Mouse (Mus musculus) heart, embryonic 10.5 days (tissue): Measurements from ENCODE around the gene Olfr411. TPM values are rescaled to one million over a fixed set of nuclear protein-coding genes. Genes with fewer than 3 reads are reported as not detected.

ENCODE experiments used
- DNase-seq: peaks from one replicate; pipeline ENCODE4 v3.0.0-alpha.2; 2017; ENCODE audit warnings: low spot score
- H3K27ac ChIP-seq: fragments of 300-500 bp; sonication (generic); 2 replicates; pipeline ENCODE4 v1.5.1; 2016; ENCODE audit warnings: mild to moderate bottlenecking
- H3K27me3 ChIP-seq: fragments of 300-500 bp; sonication (generic); 2 replicates; pipeline ENCODE4 v1.6.1; 2016; ENCODE audit warnings: mild to moderate bottlenecking; ENCODE audit not compliant: poor library complexity, insufficient read depth, severe bottlenecking
- H3K36me3 ChIP-seq: fragments of 300-500 bp; sonication (generic); 2 replicates; pipeline ENCODE4 v1.6.1; 2016; ENCODE audit warnings: mild to moderate bottlenecking, moderate library complexity
- H3K4me1 ChIP-seq: fragments of 300-500 bp; sonication (generic); 2 replicates; pipeline ENCODE4 v1.6.1; 2016; ENCODE audit warnings: mild to moderate bottlenecking
- H3K4me3 ChIP-seq: fragments of 300-500 bp; sonication (generic); 2 replicates; pipeline ENCODE4 v1.5.1; 2016; ENCODE audit warnings: mild to moderate bottlenecking, moderate library complexity
- H3K9me3 ChIP-seq: fragments of 300-500 bp; sonication (generic); 2 replicates; pipeline ENCODE4 v1.6.1; 2016; ENCODE audit warnings: mild to moderate bottlenecking, moderate library complexity
- WGBS: fragments of 180-500 bp; shearing (Covaris S2); methylation state at CpG from one replicate; pipeline ENCODE4 v1.1.7; 2016; 5-methylcytosine and 5-hydroxymethylcytosine counted together
- polyA plus RNA-seq: library from polyadenylated mRNA; unstranded; fragments of >200 nt; fragmentation: Nextera tagmentation; extraction: Ambion mirVana; gene quantifications from 2 replicates; pipeline ENCODE4 v1.2.1, GENCODE M21; 2016

Gene Olfr411
- not detected in 2 replicates for polyA plus RNA-seq

DNA sequence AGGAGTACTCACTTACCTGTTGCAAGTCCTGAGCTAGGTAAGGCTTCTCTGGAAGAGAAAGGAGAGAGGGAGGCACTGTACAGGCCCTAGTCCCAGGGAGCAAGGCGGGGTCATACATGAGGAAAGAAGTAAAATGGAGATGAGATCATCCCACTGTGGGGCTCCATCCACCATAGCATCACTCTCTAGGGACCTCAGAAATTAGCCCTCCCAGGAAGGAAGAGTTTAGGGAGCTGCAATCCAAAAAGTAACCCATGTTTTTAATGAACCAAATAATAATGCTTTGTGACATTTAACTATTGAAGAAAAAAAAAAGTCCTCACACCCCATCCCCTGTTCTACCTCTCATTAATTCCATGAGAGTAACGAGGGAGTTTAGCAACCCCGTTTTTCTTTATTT, at the start of gene Olfr411:
Olfr411 (minus strand) TSS at position 101 of the 400 bp plus-strand sequence.
- no peak within 1 kb of the TSS for H3K27ac ChIP-seq
- 75% methylated on average over 3 of the region's 3 CpGs for WGBS
- no peaks in the 10 kb centered on the region for H3K9me3 ChIP-seq
- H3K4me3 ChIP-seq, result no peak within 1 kb of the TSS
- no peaks in the 10 kb centered on the region for H3K4me1 ChIP-seq
- no peaks in the 10 kb centered on the region for H3K27me3 ChIP-seq
- no peaks in the 10 kb centered on the region for H3K36me3 ChIP-seq
- no peak for DNase-seq

DNA sequence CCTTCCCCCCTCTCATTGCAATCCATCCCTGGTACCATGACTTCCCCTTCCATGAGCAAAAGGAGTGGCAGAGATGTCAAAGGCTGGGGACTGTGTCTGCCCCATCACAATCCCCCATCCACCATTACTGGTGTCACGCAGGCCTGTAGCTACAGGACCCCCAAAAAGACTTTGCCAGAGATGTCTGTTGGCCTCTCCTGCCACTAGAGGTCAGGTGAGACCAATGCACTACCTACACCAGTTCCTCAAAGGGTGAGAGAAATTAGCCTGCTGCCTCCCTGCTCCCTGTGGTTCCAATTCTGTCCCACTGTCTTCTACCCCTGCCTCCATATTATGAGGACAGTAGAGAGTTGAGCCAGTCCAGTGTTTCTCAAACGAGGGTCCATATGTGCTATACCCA, 49.7 kb upstream of the Olfr411 start:
- no peaks in the 10 kb centered on the region for H3K9me3 ChIP-seq
- 0 out of 2 replicates have a peak, but pooled peaks cover 4% of the 10 kb centered on the region for H3K27me3 ChIP-seq
- H3K36me3 ChIP-seq, result peaks cover 3% of the 10 kb centered on the region; the same call in 1 of the 2 replicates
- WGBS, result 46% methylated on average over 2 of the region's 2 CpGs
- DNase-seq, result no peak
- no peak overlapping the region for H3K4me3 ChIP-seq
- 0 out of 2 replicates have a peak, but pooled peaks cover 2% of the 10 kb centered on the region for H3K4me1 ChIP-seq
- no peak overlapping the region for H3K27ac ChIP-seq

DNA sequence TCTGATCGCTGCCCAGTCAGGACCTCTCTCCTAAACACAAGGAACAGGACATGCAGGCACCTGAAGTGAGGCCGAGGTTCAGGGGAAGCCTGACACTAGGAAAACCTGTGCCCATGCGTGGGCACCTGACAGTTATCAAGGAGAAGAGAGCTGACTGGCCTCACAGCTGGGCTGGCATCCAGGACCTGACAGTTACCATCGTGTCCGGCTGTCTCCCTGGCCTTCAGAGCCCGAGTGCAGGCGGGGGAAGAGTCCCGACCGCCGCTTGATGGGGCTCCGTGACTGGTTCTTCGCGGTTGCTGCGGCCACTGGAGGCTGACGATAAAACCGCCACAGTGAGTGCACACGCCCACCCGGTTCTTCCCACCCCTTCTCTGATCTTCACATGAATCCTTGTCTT, 43.1 kb upstream of the Olfr411 start:
- H3K4me3 ChIP-seq, result no peak overlapping the region
- no peak overlapping the region for H3K27ac ChIP-seq
- WGBS, result 80% methylated on average over 18 of the region's 18 CpGs

DNA sequence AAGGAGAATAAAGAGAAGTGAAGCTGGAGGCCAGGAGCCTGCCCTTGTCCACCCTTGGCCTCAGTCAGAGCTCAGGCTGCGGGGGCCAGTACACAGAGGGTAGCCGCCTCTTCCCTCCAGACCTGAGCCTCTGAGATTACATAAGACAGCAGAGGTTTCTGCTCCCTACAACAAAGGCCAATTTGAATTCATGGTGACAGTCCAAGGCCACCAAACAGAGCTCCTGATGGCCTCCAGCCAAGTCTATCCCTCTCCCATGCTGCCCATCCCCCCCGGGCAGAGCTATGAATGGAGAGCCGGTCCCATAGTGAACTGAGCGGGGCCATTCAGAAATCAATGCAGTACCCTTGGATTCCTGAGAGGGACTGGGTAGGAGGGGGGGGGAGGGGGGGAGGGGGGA, 41.0 kb upstream of the Olfr411 start:
- Histone ChIP-seq H3K4me3 (no peak overlapping the region), H3K9me3 (no peaks in the 10 kb centered on the region), H3K4me1 (peaks cover 13% of the 10 kb centered on the region; the same call in 1 of the 2 replicates), H3K27ac (no peak overlapping the region), H3K36me3 (peaks cover 17% of the 10 kb centered on the region), H3K27me3 (no peaks in the 10 kb centered on the region)
- WGBS, result 73% methylated on average over 5 of the region's 5 CpGs
- DNase-seq, result no peak

More for the DNA sequence above, 43.1 kb upstream of the Olfr411 start:
- Histone ChIP-seq H3K9me3 (no peaks in the 10 kb centered on the region), H3K27me3 (0 out of 2 replicates have a peak, but pooled peaks cover 4% of the 10 kb centered on the region), H3K4me1 (peaks cover 13% of the 10 kb centered on the region; the same call in 1 of the 2 replicates), H3K36me3 (peaks cover 14% of the 10 kb centered on the region)
- no peak for DNase-seq

DNA sequence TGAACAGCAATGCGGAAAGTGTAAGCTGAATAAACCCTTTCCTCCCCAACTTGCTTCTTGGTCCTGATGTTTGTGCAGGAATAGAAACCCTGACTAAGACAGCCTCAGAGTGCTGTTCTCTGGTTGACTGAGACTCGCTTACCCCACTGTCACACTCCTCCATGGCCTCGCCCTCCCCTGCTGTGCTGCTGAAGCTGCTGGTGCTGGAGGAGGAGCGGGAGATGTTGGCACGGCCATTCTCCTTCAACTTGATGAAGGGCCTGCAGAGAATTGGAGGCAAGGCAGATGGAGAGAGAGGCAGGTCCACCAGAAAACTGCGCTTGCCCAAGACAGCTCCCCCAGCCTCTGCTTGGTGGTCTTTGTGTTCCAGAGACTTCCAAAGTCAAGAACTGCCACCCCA, 40.5 kb upstream of the Olfr411 start:
- no peak overlapping the region for H3K4me3 ChIP-seq
- WGBS, result 74% methylated on average over 6 of the region's 6 CpGs
- H3K36me3 ChIP-seq, result peaks cover 17% of the 10 kb centered on the region
- no peak overlapping the region for H3K27ac ChIP-seq
- H3K9me3 ChIP-seq, result no peaks in the 10 kb centered on the region
- DNase-seq, result no peak
- H3K4me1 ChIP-seq, result peaks cover 13% of the 10 kb centered on the region; the same call in 1 of the 2 replicates
- H3K27me3 ChIP-seq, result no peaks in the 10 kb centered on the region

- Histone ChIP-seq H3K9me3 (no peaks in the 10 kb centered on the region), H3K27me3 (no peaks in the 10 kb centered on the region), H3K36me3 (peaks cover 17% of the 10 kb centered on the region), H3K4me3 (no peak overlapping the region), H3K27ac (no peak overlapping the region), H3K4me1 (peaks cover 19% of the 10 kb centered on the region; the same call in 1 of the 2 replicates)
- no peak for DNase-seq
- 83% methylated on average over 11 of the region's 11 CpGs for WGBS
These were observed 39.4 kb upstream of the Olfr411 start for GRCm38 (mm10) chr11:74391899-74392298.

- no peak overlapping the region for H3K4me3 ChIP-seq
- no peak overlapping the region for H3K27ac ChIP-seq
- peaks cover 19% of the 10 kb centered on the region; the same call in 1 of the 2 replicates for H3K4me1 ChIP-seq
- no peaks in the 10 kb centered on the region for H3K9me3 ChIP-seq
- H3K27me3 ChIP-seq, result no peaks in the 10 kb centered on the region
- H3K36me3 ChIP-seq, result peaks cover 16% of the 10 kb centered on the region; the same call in 1 of the 2 replicates
- 77% methylated on average over 5 of the region's 5 CpGs for WGBS
- DNase-seq, result no peak
These were observed 34.8 kb upstream of the Olfr411 start for GRCm38 (mm10) chr11:74387203-74387602.

DNA sequence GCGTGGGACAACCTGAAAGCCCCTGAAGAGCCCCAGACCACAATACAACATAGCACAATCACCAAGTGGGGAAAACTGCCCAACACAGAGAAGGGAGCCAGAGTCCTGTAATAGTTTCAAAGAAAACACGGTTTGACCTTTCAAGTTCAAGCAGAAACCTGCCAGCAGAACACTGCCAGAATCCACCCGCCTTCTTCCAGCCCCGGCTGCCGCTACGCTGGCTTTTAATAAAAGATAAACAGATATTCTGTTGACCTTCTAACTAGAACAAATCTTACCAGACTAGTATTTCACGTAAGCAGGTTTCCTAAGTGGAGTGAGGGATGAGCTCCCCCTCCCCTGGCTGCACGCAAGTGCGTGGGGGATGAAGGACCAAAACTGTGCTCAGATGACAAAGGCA, 33.2 kb upstream of the Olfr411 start:
- 81% methylated on average over 9 of the region's 9 CpGs for WGBS
- Histone ChIP-seq H3K4me3 (no peak overlapping the region), H3K27ac (no peak overlapping the region), H3K36me3 (peaks cover 12% of the 10 kb centered on the region; the same call in 1 of the 2 replicates), H3K27me3 (no peaks in the 10 kb centered on the region), H3K9me3 (no peaks in the 10 kb centered on the region), H3K4me1 (peaks cover 20% of the 10 kb centered on the region; the same call in 1 of the 2 replicates)
- DNase-seq, result no peak

DNA sequence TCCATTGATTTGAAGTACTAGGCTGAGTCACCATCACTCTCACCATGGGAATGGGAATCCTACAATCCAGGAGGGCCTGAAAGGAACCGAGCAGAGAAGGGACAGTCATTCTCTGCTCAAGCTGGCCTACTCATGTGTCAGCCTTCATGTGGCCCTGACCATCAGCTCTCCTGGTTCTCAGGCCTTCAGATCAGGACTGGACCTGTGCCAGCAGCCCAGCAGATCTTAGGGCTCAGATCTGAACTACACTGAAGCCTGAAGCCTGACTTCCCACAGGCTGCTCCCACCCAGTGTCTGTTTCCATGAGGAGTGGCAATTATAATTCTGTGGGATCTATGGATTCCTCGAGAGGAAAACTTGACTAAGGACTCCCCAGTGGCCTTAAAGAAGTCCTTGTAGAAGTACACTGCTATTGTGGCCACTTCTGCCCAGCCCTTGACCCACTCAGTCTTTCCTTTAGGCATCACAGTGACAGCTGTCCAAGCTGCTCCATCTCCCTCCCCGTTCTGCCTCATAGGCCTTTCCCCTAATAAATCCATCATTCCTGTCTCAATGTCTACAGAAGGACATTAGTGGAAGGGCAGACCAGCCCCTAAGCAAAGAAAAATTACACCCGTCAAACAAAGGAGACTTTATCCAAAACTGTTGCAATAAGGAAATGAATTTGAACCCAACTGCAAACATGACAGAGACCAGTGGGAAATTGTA, 26.9 kb upstream of the Olfr411 start:
- WGBS, result 67% methylated on average over 4 of the region's 4 CpGs
- Histone ChIP-seq H3K9me3 (no peaks in the 10 kb centered on the region), H3K4me3 (no peak overlapping the region), H3K27ac (no peak overlapping the region), H3K36me3 (no peaks in the 10 kb centered on the region), H3K27me3 (peaks cover 22% of the 10 kb centered on the region), H3K4me1 (0 out of 2 replicates have a peak, but pooled peaks cover 4% of the 10 kb centered on the region)
- DNase-seq, result peak; percentile 71

DNA sequence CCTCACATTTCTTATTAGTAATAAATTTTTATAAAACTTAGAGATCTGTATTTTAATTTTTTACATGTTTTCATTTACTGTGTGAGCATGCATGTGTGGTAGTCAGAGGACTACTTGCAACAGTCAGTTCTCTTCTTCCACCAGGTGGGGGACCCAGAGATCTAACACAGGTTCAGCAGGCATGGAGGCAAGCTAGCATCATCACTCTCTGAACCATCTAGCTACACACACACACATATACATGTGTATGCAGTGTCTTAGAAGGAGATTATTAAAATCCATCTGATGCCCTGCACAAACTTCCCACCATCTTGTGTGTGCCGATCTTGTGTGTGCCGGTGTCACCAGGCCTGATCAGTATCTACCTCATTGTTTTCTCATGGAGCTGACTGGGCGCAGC, 24.4 kb upstream of the Olfr411 start:
- H3K4me1 ChIP-seq, result no peaks in the 10 kb centered on the region
- no peak overlapping the region for H3K4me3 ChIP-seq
- H3K9me3 ChIP-seq, result no peaks in the 10 kb centered on the region
- DNase-seq, result peak; percentile 74
- no peaks in the 10 kb centered on the region for H3K36me3 ChIP-seq
- 78% methylated on average over 3 of the region's 3 CpGs for WGBS
- peaks cover 22% of the 10 kb centered on the region for H3K27me3 ChIP-seq
- no peak overlapping the region for H3K27ac ChIP-seq

DNA sequence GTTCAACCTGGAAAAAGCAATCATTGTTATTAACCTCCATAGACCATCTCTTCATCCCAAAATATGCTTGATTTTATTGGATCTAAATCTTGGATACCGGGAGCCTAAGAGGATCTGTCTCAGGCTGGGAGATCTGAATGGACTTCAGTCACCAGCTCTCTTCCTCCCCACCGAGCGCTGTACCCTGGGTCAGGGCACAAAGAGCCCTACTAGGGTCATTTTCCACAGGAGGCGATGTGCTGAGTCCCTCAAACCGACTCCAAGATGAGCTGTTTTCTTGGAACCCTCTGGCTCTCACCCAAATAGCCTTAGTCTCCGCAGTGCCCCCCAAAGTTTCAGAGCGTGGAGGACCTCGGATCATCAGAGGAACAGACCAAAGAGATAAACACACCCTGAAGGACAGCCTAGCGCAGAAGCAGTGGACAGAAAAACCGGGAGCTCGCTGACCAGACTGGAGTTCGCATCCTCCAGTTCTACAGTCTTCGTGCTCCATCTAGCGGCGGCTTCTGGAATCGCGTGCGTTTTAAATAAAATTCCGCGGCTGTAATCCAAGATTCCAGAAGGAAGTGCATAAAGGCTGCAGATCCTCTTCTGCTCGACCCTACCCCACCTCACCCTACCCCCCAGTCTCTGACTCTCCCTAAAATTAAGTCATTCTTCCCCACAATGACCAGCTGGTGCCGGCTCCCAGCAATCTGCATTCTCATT, 19.1 kb upstream of the Olfr411 start:
- Histone ChIP-seq H3K4me1 (no peaks in the 10 kb centered on the region), H3K4me3 (no peak overlapping the region), H3K27me3 (peaks cover 9% of the 10 kb centered on the region), H3K36me3 (no peaks in the 10 kb centered on the region), H3K27ac (no peak overlapping the region), H3K9me3 (no peaks in the 10 kb centered on the region)
- DNase-seq, result peak; percentile 81
- WGBS, result 16% methylated on average over 22 of the region's 22 CpGs

GRCm38 (mm10) chr11:74361769-74362168, 9.3 kb upstream of the Olfr411 start, which contains the start of gene Olfr412:
TSS of gene Olfr412 (plus strand) at chr11:74362069.
- Histone ChIP-seq H3K9me3 (no peaks in the 10 kb centered on the region), H3K4me1 (no peaks in the 10 kb centered on the region), H3K36me3 (no peaks in the 10 kb centered on the region), H3K4me3 (no peak within 1 kb of the TSS), H3K27ac (no peak within 1 kb of the TSS), H3K27me3 (no peaks in the 10 kb centered on the region)
- DNase-seq, result no peak
- 66% methylated on average over 1 of the region's 1 CpGs for WGBS

- H3K27me3 ChIP-seq, result no peaks in the 10 kb centered on the region
- H3K27ac ChIP-seq, result no peak within 1 kb of the TSS
- no peak within 1 kb of the TSS for H3K4me3 ChIP-seq
- H3K9me3 ChIP-seq, result no peaks in the 10 kb centered on the region
- H3K4me1 ChIP-seq, result no peaks in the 10 kb centered on the region
- WGBS, result 76% methylated on average over 6 of the region's 6 CpGs
- DNase-seq, result no peak
- no peaks in the 10 kb centered on the region for H3K36me3 ChIP-seq
These were observed 14.5 kb downstream of the Olfr411 start, which contains the start of gene Olfr410 for GRCm38 (mm10) chr11:74337931-74338330. TSS of gene Olfr410 (minus strand) at chr11:74338031.
